Mouse (Mus musculus) brain, embryonic 14.5 days (tissue): ENCODE results near the gene Drosha. TPM values are rescaled to one million over a fixed set of nuclear protein-coding genes. Genes with fewer than 3 reads are reported as not detected.

Experiments
- DNase-seq: peaks from one replicate; pipeline ENCODE4 v3.0.0-alpha.2; 2011; ENCODE audit warnings: low read depth
- CTCF ChIP-seq: fragments of 200-500 bp; IDR thresholded peaks from 2 replicates; pipeline ENCODE4 v1.5.1; 2012; ENCODE audit warnings: inconsistent platforms, mild to moderate bottlenecking, moderate library complexity, borderline replicate concordance; ENCODE audit not compliant: insufficient read depth, insufficient read length; ENCODE audit errors: extremely low read depth
- POLR2A ChIP-seq: fragments of 200-500 bp; IDR thresholded peaks from 2 replicates; pipeline ENCODE4 v1.6.1; 2012; ENCODE audit warnings: mild to moderate bottlenecking, inconsistent platforms, borderline replicate concordance; ENCODE audit not compliant: poor library complexity, insufficient read depth, insufficient read length, severe bottlenecking; ENCODE audit errors: extremely low read depth
- polyA plus RNA-seq: library from polyadenylated mRNA; depleted of rRNA; stranded (reverse); fragments of >200 nt; gene quantifications from 2 replicates; pipeline ENCODE4 v1.2.3, GENCODE M21; 2012

Gene Drosha
- polyA plus RNA-seq, 1 experiment, result 57.1 TPM

DNA sequence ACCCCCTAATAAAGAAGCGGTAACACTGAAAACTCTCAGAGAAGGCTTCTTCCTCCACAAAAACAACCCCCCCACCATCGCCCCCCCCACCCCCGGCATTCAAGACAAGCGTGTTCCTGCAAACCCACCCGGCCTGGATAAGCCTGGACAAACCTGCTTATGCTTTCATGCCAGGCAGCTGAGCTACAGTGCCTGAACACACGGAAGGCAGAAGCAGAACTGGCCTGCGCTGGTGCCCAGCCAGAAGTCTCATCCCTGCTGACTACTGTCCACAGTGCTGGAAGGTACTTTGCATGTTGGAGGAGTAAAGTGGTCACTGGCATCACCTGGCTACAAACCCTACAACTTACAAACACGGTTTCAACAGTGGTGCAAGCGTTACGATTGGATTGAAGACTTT lies 17.5 kb upstream of the Drosha start:
- no peak for DNase-seq
- TF ChIP-seq POLR2A (no peak), CTCF (no peak)

DNA sequence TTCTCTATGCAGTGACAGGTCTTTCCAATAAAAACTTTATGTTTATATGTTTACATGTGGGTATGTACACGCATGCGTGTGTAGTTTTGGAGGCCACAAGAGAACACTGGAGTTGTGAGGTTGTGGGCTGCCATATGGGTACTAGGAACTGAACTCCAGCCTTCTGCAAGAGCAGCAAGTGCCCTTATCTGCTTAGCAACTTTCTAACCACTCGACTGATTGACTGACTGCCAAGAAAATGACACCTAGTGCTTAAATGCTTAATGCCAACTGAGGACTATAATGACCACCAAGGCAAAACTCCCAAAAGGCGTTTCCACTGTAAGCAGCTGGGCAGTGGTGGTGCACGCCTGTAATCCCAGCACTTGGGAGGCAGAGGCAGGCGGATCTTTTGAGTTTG lies 15.3 kb upstream of the Drosha start:
- no peak for DNase-seq
- TF ChIP-seq CTCF, result no peak

DNA sequence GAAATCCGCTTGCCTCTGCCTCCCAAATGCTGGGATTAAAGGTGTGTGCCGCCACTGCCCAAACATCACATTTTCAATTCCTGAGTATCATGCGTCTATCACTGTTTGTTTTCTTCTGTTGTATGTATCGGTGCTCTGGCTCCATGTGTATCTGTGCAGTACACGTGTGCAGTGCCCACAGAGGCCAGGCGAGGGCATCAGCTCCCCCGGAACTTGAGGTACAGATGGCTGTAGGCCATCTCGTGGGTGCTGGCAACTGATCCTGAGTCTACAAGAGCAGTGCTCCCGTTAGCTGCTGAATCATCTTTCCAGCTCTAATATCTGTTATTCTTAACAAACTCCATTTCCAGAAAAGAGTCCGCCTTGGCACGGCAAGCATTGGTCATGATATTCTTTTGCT lies 12.0 kb upstream of the Drosha start:
- DNase-seq, result no peak
- TF ChIP-seq CTCF (no peak), POLR2A (no peak)

DNA sequence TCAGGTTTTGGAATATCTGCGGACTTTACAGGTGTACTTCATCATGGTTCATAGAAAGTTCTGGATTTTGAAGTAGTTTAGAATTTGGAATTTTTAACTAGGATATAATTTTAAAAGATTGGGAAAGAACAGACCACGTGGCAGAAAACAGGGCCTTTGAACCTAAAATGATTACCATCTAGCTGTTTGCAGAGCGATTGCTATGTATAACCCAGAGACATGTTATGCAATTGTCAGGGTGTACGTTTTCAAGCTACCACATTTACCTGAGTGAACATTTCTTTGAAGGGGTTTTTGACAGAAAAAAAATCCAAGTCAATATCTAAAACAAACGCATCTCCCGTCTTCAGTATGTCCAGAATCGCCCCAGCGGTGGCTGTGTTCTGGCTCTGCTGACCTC lies 7.0 kb upstream of the Drosha start:
- no peak for TF ChIP-seq CTCF
- no peak for TF ChIP-seq POLR2A
- no peak for DNase-seq

DNA sequence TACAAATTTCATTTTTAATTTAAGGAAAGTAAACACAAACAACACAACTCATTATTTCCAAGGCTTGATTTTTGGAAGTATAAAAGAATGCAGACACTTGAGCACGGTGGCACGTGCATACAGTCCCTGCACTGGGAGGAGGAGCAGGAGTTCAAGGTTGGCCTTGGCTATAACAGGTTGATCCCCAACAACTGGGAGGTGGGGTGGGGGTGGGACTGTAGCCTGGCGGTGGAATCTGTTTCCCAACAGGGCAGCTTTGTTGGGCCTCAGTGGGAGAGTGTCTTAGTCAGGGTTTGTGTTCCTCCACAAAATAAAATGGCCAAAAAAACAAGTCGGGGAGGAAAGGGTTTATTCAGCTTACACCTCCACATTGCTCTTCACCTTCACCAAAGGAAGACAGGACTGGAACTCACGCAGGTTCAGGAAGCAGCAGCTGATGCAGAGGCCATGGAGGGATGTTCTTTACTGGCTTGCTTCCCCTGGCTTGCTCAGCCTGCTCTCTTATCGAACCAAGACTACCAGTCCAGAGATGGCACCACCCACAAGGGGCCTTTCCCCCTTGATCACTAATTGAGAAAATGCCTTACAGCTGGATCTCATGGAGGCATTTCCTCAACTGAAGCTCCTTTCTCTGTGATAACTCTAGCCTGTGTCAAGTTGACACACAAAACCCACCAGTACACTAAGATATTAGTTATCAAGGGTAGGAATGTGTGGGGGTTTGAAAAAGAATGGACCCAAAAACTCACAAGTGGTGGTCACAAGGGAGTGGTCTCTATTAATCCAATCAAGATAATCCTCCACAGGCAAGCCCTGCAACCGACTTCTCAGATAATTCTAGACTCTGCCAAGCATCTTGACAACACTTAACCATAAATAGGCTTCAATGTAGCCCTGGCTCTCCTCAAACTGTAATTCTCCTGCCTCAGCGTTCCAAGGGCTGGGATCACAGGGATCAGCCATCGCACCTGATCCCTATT lies 1.9 kb upstream of the Drosha start:
- no peak for TF ChIP-seq POLR2A
- TF ChIP-seq CTCF, result no peak
- DNase-seq, result no peak

DNA sequence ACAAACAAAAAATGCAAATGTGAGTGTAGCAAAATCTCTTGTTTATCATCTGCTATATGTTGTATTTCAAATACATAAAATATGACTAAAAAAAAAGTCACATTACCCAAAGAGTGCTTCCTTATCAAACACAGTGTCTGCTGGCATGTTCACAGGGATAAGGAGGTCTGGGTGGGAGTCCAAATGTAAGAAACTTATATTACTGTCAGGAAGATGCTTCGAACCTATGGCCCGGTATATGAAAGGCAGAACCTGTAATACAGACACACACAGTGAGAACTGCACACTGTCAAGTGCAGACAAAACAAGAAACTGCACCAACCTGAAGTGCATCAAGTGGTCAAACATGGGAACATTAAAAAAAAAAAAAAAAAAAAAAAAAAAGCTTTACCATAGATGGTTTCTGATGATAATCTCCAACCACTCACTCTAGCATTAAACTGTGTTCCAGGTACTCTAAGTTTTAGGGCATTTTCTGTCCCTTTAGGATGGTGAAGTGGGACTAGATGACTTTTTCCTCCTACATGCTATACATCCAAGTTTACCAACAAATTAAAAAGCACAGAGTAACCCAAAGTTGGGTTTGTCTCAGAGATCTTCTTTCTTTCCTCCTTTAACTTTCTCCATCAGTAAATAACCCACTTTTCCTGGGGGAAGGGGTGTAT lies 1.0 kb upstream of the Drosha start:
- DNase-seq, result no peak
- no peak for TF ChIP-seq POLR2A
- no peak for TF ChIP-seq CTCF

DNA sequence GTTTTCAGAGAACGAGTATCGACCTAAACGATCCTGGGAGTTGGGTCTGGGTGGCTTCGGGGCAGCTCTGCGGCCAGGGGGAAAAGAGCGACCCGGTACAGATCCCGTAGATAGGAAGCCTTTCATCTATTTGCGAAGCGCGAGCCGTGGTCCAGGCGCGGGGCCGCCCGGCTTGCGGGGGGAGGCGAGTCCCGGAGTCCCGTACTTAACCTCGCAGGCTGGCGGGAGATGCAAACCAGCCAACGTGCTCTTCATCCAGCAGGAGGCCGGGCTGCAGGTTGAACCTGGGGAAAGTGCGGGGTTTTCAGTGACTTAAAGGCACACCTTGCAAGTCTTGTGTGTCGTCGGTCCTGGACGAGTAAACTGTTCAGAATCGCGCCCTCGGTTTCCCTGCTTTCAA lies 350 bp downstream of the Drosha start:
- no peak for DNase-seq
- TF ChIP-seq CTCF (no peak), POLR2A (no peak)

DNA sequence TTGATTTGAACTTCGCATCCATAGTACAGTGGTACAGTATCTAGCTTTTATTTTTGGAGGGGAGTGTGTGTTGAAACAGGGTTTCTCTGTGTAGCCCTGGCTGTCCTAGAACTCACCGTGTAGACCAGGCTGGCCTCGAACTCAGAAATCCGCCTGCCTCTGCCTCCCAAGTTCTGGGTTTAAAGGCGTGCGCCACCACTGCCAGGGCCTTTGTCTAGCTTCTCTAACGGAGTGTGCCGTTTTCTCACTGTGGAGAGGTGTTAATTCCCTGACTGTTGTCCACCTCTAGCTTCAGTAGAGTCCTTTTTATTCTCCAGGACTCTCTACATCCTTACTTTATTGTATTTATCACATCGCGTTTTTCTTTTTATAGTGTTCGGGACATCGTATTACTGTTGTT lies 793 bp downstream of the Drosha start:
- no peak for DNase-seq

DNA sequence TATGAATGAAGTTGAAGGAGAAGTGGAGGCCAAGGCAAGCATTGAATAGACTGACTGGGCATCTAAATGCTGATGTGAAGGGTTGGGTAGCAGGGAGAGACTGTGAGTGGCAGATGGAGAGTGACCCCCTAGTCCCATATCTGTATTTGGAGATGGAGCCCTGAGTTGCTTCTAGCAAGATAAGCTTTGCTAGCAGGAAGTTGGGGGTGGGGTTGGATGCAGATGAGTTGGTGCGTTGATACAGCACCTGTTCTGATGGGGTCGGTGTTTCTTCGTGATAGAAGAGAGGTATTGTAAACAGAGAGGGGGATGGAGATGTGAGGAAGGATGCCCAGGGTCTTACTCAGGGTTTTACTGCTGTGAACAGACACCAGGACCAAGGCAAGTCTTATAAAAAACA lies 5.3 kb downstream of the Drosha start:
- no peak for TF ChIP-seq POLR2A
- DNase-seq, result no peak

More for the DNA sequence above, 793 bp downstream of the Drosha start:
- TF ChIP-seq CTCF (no peak), POLR2A (no peak)

DNA sequence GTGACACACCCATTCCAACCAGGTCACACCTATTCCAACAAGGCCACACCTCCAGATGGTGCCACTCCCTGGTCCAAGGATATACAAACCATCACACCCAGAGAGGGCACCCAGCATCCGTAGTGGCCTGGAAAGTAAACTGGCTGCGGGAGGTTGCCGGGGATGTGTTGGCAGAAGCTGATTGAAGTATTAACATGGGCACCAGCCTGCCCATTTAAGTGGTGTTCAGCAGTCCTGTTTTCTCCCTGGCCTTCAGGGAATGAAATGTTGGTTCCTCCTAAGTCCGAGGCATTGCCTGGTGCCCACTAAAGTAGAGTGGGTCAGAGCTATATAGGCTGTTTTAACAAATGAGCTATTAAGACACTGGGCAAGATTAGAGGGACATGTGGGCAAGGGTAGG lies 8.0 kb downstream of the Drosha start:
- no peak for DNase-seq

DNA sequence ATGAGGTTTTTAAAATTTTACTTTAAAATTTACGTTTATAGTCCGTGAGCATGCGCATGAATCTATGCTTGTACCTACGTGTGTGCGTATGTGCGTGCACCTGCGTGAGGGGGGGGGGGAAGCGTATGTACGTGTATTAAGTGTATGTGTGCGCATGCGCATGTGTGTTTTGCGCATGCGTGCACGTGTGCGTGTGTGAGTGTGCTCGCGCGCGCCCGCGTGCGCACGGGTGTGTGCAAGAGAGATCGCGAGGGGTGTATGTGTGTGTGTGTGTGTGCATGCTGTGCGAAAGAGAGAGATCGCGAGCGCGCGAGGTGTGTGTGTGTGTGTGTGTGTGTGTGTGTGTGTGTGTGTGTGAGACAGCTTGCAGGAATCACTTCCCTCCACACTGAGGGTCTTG lies 8.8 kb downstream of the Drosha start:
- no peak for TF ChIP-seq CTCF
- no peak for TF ChIP-seq POLR2A
- DNase-seq, result no peak

More for the DNA sequence above, 8.0 kb downstream of the Drosha start:
- TF ChIP-seq CTCF, result no peak

DNA sequence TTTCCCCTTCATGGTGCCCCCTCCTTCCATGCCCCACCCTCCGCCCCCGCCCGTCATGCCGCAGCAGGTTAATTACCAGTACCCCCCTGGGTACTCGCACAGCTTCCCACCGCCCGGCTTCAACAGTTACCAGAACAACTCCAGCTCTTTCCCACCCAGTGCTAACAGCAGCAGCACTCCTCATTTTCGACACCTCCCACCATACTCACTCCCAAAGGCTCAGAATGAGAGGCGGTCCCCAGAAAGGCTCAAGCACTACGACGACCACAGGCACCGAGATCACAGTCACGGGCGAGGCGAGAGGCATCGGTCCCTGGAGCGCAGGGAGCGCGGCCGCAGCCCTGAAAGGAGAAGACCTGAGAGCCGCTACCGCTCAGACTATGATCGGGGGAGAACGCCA lies 9.6 kb downstream of the Drosha start:
- no peak for DNase-seq
- TF ChIP-seq CTCF (no peak), POLR2A (no peak)
